Mouse (Mus musculus): ENCODE results near the gene Dlg2. TPM values are rescaled to one million over a fixed set of nuclear protein-coding genes. Genes with fewer than 3 reads are reported as not detected.

Dlg2 gene
- polyA plus RNA-seq, 1 experiment, result not detected

GRCm38 (mm10) chr7:91896935-91897334, 1420.5 kb downstream of the Dlg2 start:
- H3K4me1 ChIP-seq (ENCODE audit: control insufficient read depth, insufficient read depth, low read length), result no peaks in the 10 kb centered on the region
- no peak overlapping the region for H3K27ac ChIP-seq (ENCODE audit: insufficient read depth, low read depth, low read length)
- H3K4me3 ChIP-seq (ENCODE audit: insufficient read depth, low read length), result no peak overlapping the region
- TF ChIP-seq CTCF (IDR thresholded peaks at IDR 0.05; ENCODE audit: low read depth, low read length) (no peak), POLR2A (IDR thresholded peaks at IDR 0.05; ENCODE audit: borderline replicate concordance, low read depth, low read length) (no peak)

DNA sequence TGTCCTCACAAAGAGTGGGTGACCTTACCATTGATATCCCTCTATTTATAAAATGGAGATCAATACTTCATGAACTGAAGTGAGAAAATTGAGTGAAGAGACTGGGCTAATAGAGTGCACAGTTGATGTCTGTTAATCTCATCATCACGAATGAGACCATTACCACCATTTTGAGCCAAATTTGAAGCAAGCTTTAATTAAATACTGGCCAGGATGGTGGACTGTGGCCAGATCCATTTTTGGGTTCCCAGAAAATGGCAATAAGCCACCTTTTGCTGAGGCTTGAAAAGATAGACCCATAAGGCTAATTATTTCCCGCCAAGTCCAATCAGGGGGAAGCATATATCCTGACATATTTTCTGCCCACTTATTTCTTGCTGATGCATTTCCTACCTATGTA, 1421.0 kb downstream of the Dlg2 start:
- H3K4me1 ChIP-seq (ENCODE audit: control insufficient read depth, insufficient read depth, low read length), result no peaks in the 10 kb centered on the region
- no peak overlapping the region for H3K4me3 ChIP-seq (ENCODE audit: insufficient read depth, low read length)
- TF ChIP-seq CTCF (IDR thresholded peaks at IDR 0.05; ENCODE audit: low read depth, low read length), result no peak
- TF ChIP-seq POLR2A (IDR thresholded peaks at IDR 0.05; ENCODE audit: borderline replicate concordance, low read depth, low read length), result no peak
- H3K27ac ChIP-seq (ENCODE audit: insufficient read depth, low read depth, low read length), result no peak overlapping the region

DNA sequence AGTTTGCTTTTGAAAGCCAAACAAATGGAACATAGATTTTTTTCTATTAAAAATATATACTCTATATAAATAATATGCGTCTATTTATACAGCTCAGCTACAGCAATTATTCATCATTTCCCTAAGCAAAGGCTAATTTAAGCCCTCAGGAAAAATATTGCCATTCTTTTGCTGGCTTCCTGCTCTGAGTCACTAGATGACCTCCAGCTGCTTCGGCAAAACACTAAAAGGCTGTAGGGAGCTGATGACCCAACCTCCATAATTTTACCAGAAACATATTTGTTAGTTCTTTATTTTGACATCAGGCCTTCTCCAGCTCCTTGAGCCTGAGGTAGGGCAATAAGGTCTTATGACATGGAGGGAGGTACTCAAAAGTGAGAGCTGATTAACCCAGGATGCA, 1426.0 kb downstream of the Dlg2 start:
- no peak overlapping the region for H3K27ac ChIP-seq (ENCODE audit: insufficient read depth, low read depth, low read length)
- TF ChIP-seq CTCF (IDR thresholded peaks at IDR 0.05; ENCODE audit: low read depth, low read length), result no peak
- TF ChIP-seq POLR2A (IDR thresholded peaks at IDR 0.05; ENCODE audit: borderline replicate concordance, low read depth, low read length), result no peak
- H3K4me3 ChIP-seq (ENCODE audit: insufficient read depth, low read length), result no peak overlapping the region
- no peaks in the 10 kb centered on the region for H3K4me1 ChIP-seq (ENCODE audit: control insufficient read depth, insufficient read depth, low read length)

DNA sequence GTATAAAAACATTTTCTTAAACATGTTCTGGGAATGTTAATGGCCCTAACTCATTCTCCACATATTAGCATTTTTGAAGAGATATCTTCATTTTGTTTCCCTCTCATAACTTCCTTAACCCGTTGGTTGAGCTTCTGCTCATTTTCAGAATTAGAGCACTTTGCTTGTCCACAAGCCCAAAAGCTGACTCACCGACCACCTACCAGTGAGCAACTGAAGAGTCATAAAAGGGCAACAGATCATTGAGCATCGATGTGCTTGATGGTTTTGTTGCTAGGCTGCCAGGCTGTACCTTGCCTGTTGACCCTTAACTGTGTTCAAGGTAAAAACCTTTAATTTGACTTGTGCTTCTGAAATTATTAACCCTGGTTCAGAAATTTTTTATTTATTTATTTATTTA, 1440.3 kb downstream of the Dlg2 start:
- H3K4me3 ChIP-seq (ENCODE audit: insufficient read depth, low read length), result no peak overlapping the region
- H3K4me1 ChIP-seq (ENCODE audit: control insufficient read depth, insufficient read depth, low read length), result no peaks in the 10 kb centered on the region
- TF ChIP-seq CTCF (IDR thresholded peaks at IDR 0.05; ENCODE audit: low read depth, low read length) (no peak), POLR2A (IDR thresholded peaks at IDR 0.05; ENCODE audit: borderline replicate concordance, low read depth, low read length) (no peak)
- H3K27ac ChIP-seq (ENCODE audit: insufficient read depth, low read depth, low read length), result no peak overlapping the region

DNA sequence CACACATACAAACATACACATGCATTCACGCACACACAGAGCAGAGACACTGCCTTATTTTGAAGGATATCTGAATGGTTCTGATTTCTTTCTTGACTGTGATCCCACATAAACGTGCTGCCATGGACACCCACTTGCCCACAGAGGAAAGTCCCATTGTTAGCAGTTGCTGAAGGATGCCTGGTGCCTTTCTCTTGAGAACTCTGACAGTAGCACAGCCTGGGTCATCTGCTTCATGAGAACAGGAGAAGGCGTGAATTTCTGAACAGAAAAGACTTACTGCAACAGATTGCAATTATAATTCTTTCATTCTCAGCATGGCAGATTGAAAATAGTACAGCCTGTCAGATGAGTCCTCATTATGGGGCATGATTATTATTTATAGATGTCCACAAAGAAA, 1442.6 kb downstream of the Dlg2 start:
- H3K4me3 ChIP-seq (ENCODE audit: insufficient read depth, low read length), result no peak overlapping the region
- H3K27ac ChIP-seq (ENCODE audit: insufficient read depth, low read depth, low read length), result no peak overlapping the region
- TF ChIP-seq POLR2A (IDR thresholded peaks at IDR 0.05; ENCODE audit: borderline replicate concordance, low read depth, low read length) (no peak), CTCF (IDR thresholded peaks at IDR 0.05; ENCODE audit: low read depth, low read length) (no peak)

GRCm38 (mm10) chr7:91919738-91920137, 1443.3 kb downstream of the Dlg2 start:
- no peak for TF ChIP-seq CTCF (IDR thresholded peaks at IDR 0.05; ENCODE audit: low read depth, low read length)
- TF ChIP-seq POLR2A (IDR thresholded peaks at IDR 0.05; ENCODE audit: borderline replicate concordance, low read depth, low read length), result no peak
- Histone ChIP-seq H3K4me3 (ENCODE audit: insufficient read depth, low read length) (no peak overlapping the region), H3K4me1 (ENCODE audit: control insufficient read depth, insufficient read depth, low read length) (no peaks in the 10 kb centered on the region), H3K27ac (ENCODE audit: insufficient read depth, low read depth, low read length) (no peak overlapping the region)

More for the DNA sequence above, 1442.6 kb downstream of the Dlg2 start:
- no peaks in the 10 kb centered on the region for H3K4me1 ChIP-seq (ENCODE audit: control insufficient read depth, insufficient read depth, low read length)

DNA sequence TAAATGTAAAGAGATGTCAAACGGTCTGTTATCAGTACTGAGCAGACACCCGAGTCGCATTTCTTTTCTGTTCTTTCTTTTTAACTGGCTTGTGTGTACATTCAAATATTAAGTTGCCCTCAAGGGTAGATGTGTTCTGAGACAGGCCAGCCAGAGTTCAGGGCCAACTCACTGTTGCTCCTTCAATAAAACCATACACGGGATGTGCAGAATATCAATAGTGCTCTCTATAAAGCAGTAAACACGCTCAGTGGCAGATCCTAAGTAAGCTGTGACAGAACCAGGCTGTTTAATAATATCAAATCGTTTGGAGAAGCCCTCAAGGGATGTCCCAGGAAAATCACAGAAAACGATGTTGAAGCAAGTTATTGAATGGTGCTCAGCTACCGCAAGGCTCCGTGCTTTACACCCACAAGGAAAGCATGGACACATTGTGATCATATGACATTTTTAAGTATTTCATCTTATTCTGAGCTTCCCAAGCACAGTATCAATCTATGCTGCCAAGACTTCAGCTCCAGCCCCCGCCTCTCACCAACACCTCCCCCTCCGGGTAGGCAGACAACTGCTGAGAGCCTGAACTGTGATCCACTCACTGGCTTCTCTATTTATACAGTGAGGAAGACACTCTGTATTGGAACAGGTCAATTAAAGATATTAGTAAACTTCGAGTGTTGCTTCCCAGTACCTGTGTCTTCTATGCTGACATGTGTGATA, 1458.6 kb downstream of the Dlg2 start:
- Histone ChIP-seq H3K4me1 (ENCODE audit: control insufficient read depth, insufficient read depth, low read length) (no peaks in the 10 kb centered on the region), H3K27ac (ENCODE audit: insufficient read depth, low read depth, low read length) (no peak overlapping the region), H3K4me3 (ENCODE audit: insufficient read depth, low read length) (no peak overlapping the region)
- TF ChIP-seq POLR2A (IDR thresholded peaks at IDR 0.05; ENCODE audit: borderline replicate concordance, low read depth, low read length) (no peak), CTCF (IDR thresholded peaks at IDR 0.05; ENCODE audit: low read depth, low read length) (no peak)

DNA sequence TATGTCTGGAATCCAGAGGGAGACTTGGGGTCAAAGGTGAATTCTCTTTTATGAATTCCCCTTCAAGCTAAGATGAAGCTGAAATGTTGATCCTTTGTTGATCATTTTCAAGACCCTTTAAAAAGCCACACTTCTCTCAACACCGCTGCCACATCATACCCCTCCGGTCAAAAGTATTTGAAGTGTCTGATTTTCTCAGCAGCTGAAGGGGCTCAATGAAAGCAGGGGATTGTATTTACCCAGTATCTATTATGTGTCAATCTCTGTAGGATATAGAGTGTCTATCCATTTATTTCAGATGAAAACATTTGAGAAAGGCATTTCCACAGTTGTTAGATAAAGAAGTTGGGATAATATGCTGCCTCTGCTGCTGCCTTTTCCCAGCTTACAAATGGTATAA, 1459.7 kb downstream of the Dlg2 start:
- TF ChIP-seq CTCF (IDR thresholded peaks at IDR 0.05; ENCODE audit: low read depth, low read length) (no peak), POLR2A (IDR thresholded peaks at IDR 0.05; ENCODE audit: borderline replicate concordance, low read depth, low read length) (no peak)
- Histone ChIP-seq H3K4me1 (ENCODE audit: control insufficient read depth, insufficient read depth, low read length) (no peaks in the 10 kb centered on the region), H3K4me3 (ENCODE audit: insufficient read depth, low read length) (no peak overlapping the region), H3K27ac (ENCODE audit: insufficient read depth, low read depth, low read length) (no peak overlapping the region)

DNA sequence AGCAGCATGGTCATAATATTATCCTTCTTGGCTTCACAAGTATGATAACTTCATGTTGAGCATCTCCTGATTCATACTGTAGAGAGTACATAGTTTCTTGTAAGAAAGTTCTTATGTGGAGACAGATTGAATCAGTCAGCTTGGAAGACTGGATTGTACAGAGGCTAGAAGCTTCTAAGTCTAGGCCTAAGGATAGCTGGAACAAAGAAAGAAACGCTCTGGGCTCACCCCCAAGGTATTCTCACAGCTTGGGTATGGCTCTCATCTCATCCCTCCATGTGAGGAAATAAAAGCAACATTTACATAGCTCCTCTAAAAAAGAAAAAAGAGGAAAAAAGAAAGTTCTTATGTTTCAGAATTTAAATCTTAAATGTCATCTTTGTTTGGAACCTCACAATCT, 1466.8 kb downstream of the Dlg2 start:
- TF ChIP-seq POLR2A (IDR thresholded peaks at IDR 0.05; ENCODE audit: borderline replicate concordance, low read depth, low read length) (no peak), CTCF (IDR thresholded peaks at IDR 0.05; ENCODE audit: low read depth, low read length) (no peak)
- Histone ChIP-seq H3K27ac (ENCODE audit: insufficient read depth, low read depth, low read length) (no peak overlapping the region), H3K4me3 (ENCODE audit: insufficient read depth, low read length) (no peak overlapping the region), H3K4me1 (ENCODE audit: control insufficient read depth, insufficient read depth, low read length) (no peaks in the 10 kb centered on the region)

DNA sequence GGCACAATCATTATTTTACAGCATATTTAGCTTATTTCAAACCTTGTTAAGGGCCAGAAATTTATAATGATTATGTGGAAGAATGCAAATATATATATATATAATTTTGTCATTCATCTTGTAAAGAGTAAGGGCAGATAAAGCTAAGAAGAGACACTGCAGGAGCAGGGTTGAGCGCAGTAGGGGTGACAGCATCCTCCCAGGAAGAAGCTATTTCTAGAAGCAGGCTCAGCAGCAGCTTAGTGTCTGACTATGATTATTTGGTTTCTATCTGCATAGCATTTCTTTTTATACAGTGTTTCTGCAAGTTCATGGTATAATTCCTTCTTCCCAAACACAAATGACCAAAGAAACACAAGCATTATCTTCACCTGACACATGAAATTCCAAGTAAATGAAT, 1479.1 kb downstream of the Dlg2 start:
- TF ChIP-seq POLR2A (IDR thresholded peaks at IDR 0.05; ENCODE audit: borderline replicate concordance, low read depth, low read length) (no peak), CTCF (IDR thresholded peaks at IDR 0.05; ENCODE audit: low read depth, low read length) (no peak)

More for the DNA sequence above, 1479.1 kb downstream of the Dlg2 start:
- H3K4me1 ChIP-seq (ENCODE audit: control insufficient read depth, insufficient read depth, low read length), result no peaks in the 10 kb centered on the region
- no peak overlapping the region for H3K27ac ChIP-seq (ENCODE audit: insufficient read depth, low read depth, low read length)
- no peak overlapping the region for H3K4me3 ChIP-seq (ENCODE audit: insufficient read depth, low read length)

Data from bone marrow macrophage, adult 2 months (primary cell).